Mouse (Mus musculus) right cerebral cortex, postnatal 25 days (tissue): Measurements from ENCODE around the gene Nagpa.
"Not testable (repeated sequence)": the region's sequence is repeated elsewhere in the genome, so short reads cannot be mapped to it uniquely, and the experiment has no call there.

Experiments used
- DNase-seq: peaks from one replicate; pipeline ENCODE4 v3.0.0; 2022

The Nagpa gene

GRCm38 (mm10) chr16:5203668-5204433 is at the start of gene Nagpa:
TSS of gene Nagpa (minus strand) at chr16:5204012.
- peak; percentile 82 for DNase-seq

GRCm38 (mm10) chr16:5252260-5252659 is 48.4 kb upstream of the Nagpa start:
- DNase-seq = no peak

GRCm38 (mm10) chr16:5250891-5251290 is 47.1 kb upstream of the Nagpa start:
- no peak for DNase-seq

DNA sequence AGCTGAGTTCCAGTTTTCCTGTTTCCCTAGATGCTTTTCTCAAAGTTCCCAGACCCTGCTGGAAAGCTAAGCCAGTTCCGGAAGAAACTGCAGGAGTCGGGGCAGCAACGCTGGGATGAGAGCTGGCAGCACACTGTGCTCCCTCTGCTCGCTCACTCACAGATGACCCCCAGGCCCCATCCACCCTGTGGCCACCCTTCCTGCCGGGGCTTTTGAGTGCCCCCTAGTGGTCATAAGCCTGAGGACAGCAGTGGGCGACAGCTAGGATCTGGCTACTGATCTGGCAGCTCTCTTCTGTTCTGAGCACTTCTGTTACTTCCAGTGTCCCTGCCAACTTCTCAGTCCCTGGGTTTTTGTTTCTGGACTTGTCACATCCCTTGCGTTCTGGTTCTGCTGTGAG is 40.6 kb upstream of the Nagpa start:
- peak; percentile 29 for DNase-seq

GRCm38 (mm10) chr16:5242882-5243281 is 39.1 kb upstream of the Nagpa start:
- DNase-seq = no peak

- DNase-seq = no peak
Measured at GRCm38 (mm10) chr16:5242355-5242754, 38.5 kb upstream of the Nagpa start.

- peak; percentile 95 for DNase-seq
Measured at GRCm38 (mm10) chr16:5233418-5234313, 29.9 kb upstream of the Nagpa start, which contains the start of gene Alg1. TSS of gene Alg1 (plus strand) at chr16:5233621.

DNA sequence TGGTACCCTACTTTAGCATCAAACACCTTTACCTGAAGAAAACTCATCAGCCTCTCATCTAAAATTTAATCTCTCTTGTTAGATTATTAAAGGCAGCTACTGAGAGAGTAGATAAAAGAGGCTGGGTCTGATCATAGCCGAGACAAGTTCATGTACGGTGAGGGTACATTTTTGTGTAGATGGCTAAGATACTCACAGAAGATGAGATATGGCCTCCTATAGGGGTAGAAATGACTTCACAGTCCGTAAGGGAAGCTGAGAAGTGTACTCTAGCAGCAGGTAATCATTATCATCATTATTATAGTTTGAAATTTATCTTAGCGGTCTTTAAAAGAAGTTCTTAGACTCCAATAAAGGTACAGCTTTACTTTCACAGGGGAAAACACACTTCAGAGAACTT is 29.2 kb upstream of the Nagpa start:
- DNase-seq = no peak

DNA sequence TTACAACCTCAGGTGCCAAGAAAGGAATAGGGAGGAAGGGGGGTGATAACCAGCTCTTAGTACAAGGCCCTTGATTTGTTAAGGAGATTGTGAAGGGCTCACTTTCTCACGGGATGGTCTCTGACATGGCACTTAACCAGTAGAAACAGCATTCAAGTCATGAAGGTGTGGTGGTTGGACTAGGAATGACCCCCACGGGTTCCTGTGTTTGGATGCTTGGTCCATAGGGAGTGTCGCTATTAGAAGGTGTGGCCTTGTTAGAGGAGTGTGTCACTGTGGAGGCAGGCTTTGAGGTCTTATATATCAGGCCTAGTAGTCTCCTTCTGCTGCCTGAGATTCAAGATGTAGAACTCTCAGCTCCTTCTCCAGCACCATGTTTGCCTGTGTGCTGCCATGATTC is 24.3 kb upstream of the Nagpa start:
- not testable (repeated sequence) for DNase-seq

- DNase-seq = not testable (repeated sequence)
Measured at GRCm38 (mm10) chr16:5227501-5227900, 23.7 kb upstream of the Nagpa start.

- not testable (repeated sequence) for DNase-seq
Measured at GRCm38 (mm10) chr16:5226534-5226933, 22.7 kb upstream of the Nagpa start.

- DNase-seq = no peak
Measured at GRCm38 (mm10) chr16:5222140-5222539, 18.3 kb upstream of the Nagpa start, which contains the start of gene AU021092. TSS of gene AU021092 (minus strand) at chr16:5222299.

GRCm38 (mm10) chr16:5221403-5221802 is 17.6 kb upstream of the Nagpa start:
- DNase-seq = no peak

GRCm38 (mm10) chr16:5217341-5218133 is 13.7 kb upstream of the Nagpa start:
- no peak for DNase-seq

GRCm38 (mm10) chr16:5216686-5217085 is 12.9 kb upstream of the Nagpa start:
- no peak for DNase-seq

GRCm38 (mm10) chr16:5214126-5214525 is 10.3 kb upstream of the Nagpa start:
- no peak for DNase-seq

GRCm38 (mm10) chr16:5212150-5212549 is 8.3 kb upstream of the Nagpa start:
- DNase-seq = no peak

DNA sequence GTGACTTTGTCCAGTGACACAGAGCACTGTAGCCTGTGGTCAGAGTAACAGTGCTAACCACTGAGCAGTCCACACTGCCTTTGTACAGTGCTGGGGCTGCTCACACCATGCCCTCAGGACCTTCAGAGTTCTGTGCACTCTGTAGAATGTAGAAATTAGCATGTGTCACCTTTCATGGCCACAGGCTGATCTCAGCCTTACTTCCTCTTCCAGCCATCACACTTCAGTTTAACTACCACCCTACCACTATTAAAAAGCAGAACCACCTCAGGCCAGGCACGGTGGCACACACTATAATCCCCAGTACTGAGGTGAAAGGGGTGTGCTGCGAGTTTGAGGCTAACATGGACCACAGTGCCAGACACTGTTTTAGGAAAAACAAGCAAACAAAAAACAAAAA is 6.6 kb upstream of the Nagpa start:
- no peak for DNase-seq

DNA sequence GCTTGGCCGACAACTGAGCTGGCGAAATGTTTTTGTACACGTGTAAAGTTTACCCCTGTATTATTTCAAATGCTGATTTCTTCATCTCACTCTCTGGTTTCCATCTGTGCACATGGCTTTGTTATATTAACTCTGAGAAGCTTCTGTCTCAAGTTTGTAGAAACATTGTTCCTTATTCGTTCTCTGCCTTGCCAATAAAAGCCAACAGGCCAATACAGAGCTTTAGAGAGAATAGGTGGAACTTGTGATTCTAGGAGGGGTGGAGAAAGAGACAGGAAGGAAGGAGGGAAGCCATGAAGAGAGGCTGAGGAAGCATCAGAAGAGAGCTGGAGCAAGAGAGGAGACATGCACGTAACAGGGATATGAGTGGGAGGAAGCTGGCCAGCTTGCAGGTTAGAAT is 2.2 kb upstream of the Nagpa start:
- no peak for DNase-seq

- no peak for DNase-seq
Measured at GRCm38 (mm10) chr16:5205431-5205970, 1.7 kb upstream of the Nagpa start.

GRCm38 (mm10) chr16:5203200-5203599 is 612 bp downstream of the Nagpa start:
- no peak for DNase-seq

DNA sequence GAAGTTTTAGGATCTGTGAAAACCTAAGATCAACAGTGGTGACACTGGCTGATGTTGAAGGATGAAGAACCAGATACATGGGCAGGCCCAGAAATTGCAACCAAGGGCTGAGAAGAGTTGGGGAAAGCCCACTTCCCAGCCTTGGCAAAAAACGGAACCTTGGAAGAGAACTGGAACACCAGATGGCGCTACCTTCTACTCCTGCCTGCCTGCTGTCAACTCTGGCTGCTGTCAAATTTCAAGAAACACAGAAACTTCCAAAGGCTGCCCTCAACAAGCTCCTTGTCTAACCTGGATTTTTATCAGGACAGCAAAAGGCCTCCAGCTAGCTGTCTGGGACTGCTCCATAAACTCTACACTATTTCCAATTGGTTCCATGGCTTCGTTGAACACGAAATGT is 1.1 kb downstream of the Nagpa start:
- DNase-seq = peak; percentile 44

GRCm38 (mm10) chr16:5195080-5195479 is 8.7 kb downstream of the Nagpa start:
- DNase-seq = no peak
